Mouse (Mus musculus): ENCODE results near the gene Arhgef19. TPM values are rescaled to one million over a fixed set of nuclear protein-coding genes. Genes with fewer than 3 reads are reported as not detected.

Gene Arhgef19
- polyA plus RNA-seq, 1 experiment from 2014 or later = 2.6 TPM

DNA sequence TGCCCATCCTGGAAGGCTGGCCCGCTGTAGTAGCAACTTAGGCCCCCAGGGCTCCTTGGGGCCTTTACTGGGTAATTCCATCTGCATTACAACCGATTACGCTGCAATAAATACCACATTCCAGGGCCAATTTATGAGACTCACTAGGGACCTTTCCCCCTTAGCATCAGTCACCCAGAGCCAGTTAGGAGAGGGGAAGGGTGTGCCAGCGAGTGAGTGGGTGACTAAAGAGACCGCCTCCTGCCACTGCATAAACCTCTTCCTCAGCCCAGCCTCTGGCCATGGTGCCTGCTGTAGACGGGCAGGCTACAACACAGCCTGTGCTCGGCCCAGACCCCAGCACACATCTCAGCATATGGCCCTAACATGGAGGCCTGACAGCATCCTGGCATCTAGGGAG, 58.6 kb downstream of the Arhgef19 start:
- no peak overlapping the region for H3K4me2 ChIP-seq (ENCODE audit: low read length)
- H3K4me3 ChIP-seq (ENCODE audit: control insufficient read depth in 1 of 2, insufficient read depth in 1 of 2, low read depth in 1 of 2, low read length in 2 of 2) = no peak overlapping the region
- ATAC-seq (ENCODE audit: insufficient number of reproducible peaks, insufficient read depth, low FRiP score, low read depth) = no peak
- H3K36me3 ChIP-seq (ENCODE audit: control insufficient read depth, insufficient read depth, low read length) = no peaks in the 10 kb centered on the region
- no peak overlapping the region for H3K9ac ChIP-seq (ENCODE audit: low read length)
- no peaks in the 10 kb centered on the region for H3K9me3 ChIP-seq (ENCODE audit: control insufficient read depth, low read length)
- WGBS = 78% methylated on average over 7 of the region's 7 CpGs
- no peaks in the 10 kb centered on the region for H3K27me3 ChIP-seq (ENCODE audit: control insufficient read depth, insufficient read depth, low read length)
- peaks cover 14 to 22% of the 10 kb centered on the region in 2 experiments for H3K4me1 ChIP-seq (ENCODE audit: control insufficient read depth in 2 of 2, insufficient read depth in 2 of 2, low read length in 2 of 2)
- H3K27ac ChIP-seq (replicated peaks in 1 of 2; ENCODE audit: control insufficient read depth in 1 of 2, insufficient read depth in 1 of 2, low read depth in 2 of 2, low read length in 2 of 2) = no peak overlapping the region

DNA sequence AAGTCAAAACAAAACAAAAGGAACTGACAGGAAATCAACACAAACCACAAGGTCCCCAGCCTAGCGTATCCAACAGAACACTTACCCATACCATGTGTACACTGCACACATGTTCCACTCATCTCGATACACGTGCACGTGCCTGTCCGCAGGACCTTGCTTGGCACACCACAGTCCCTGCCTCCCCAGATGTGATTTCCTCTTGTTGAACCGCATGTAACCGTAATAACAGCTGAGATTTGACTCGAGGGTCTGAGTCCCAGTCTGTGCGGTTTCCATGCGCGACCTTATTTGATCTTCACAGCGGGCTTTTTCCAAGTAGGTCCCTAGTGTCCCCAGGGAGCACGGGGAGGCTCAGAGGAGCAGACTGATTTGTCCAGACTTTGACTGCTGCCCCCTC, 60.1 kb downstream of the Arhgef19 start:
- no peak overlapping the region for H3K4me2 ChIP-seq (ENCODE audit: low read length)
- no peak for ATAC-seq (ENCODE audit: insufficient number of reproducible peaks, insufficient read depth, low FRiP score, low read depth)
- no peak overlapping the region for H3K4me3 ChIP-seq (ENCODE audit: control insufficient read depth in 1 of 2, insufficient read depth in 1 of 2, low read depth in 1 of 2, low read length in 2 of 2)
- 70% methylated on average over 13 of the region's 13 CpGs for WGBS
- H3K4me1 ChIP-seq (ENCODE audit: control insufficient read depth in 2 of 2, insufficient read depth in 2 of 2, low read length in 2 of 2) = peaks cover 13 to 19% of the 10 kb centered on the region in 2 experiments
- H3K36me3 ChIP-seq (ENCODE audit: control insufficient read depth, insufficient read depth, low read length) = no peaks in the 10 kb centered on the region
- no peak overlapping the region for H3K9ac ChIP-seq (ENCODE audit: low read length)
- no peaks in the 10 kb centered on the region for H3K9me3 ChIP-seq (ENCODE audit: control insufficient read depth, low read length)
- H3K27me3 ChIP-seq (ENCODE audit: control insufficient read depth, insufficient read depth, low read length) = no peaks in the 10 kb centered on the region
- H3K27ac ChIP-seq (replicated peaks in 1 of 2; ENCODE audit: control insufficient read depth in 1 of 2, insufficient read depth in 1 of 2, low read depth in 2 of 2, low read length in 2 of 2) = no peak overlapping the region

DNA sequence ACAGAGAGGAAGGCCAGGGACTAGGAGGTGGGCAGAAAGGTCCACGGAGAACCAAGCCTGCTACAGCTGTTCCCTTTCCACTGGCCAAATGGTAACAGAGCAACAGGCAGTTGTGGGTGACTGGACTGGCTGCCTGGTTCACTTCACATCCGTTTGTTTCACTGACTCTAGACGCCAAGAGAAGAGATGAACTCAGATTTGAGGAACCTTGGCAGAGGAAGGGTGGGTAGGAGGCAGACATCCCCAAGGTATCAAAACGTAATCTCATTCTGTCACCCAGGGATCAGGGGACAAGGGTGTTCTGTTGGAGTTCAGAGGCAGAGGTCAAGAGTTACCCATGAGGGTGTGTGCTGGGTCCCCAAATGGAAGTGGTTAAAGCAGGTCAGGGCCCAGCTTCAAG, 60.9 kb downstream of the Arhgef19 start:
- Histone ChIP-seq H3K4me2 (ENCODE audit: low read length) (no peak overlapping the region), H3K4me1 (ENCODE audit: control insufficient read depth in 2 of 2, insufficient read depth in 2 of 2, low read length in 2 of 2) (peaks cover 12 to 19% of the 10 kb centered on the region in 2 experiments), H3K36me3 (ENCODE audit: control insufficient read depth, insufficient read depth, low read length) (no peaks in the 10 kb centered on the region), H3K9me3 (ENCODE audit: control insufficient read depth, low read length) (no peaks in the 10 kb centered on the region), H3K27me3 (ENCODE audit: control insufficient read depth, insufficient read depth, low read length) (no peaks in the 10 kb centered on the region), H3K9ac (ENCODE audit: low read length) (no peak overlapping the region), H3K27ac (replicated peaks in 1 of 2; ENCODE audit: control insufficient read depth in 1 of 2, insufficient read depth in 1 of 2, low read depth in 2 of 2, low read length in 2 of 2) (no peak overlapping the region), H3K4me3 (ENCODE audit: control insufficient read depth in 1 of 2, insufficient read depth in 1 of 2, low read depth in 1 of 2, low read length in 2 of 2) (no peak overlapping the region)
- ATAC-seq (ENCODE audit: insufficient number of reproducible peaks, insufficient read depth, low FRiP score, low read depth) = no peak
- 59% methylated on average over 4 of the region's 4 CpGs for WGBS

DNA sequence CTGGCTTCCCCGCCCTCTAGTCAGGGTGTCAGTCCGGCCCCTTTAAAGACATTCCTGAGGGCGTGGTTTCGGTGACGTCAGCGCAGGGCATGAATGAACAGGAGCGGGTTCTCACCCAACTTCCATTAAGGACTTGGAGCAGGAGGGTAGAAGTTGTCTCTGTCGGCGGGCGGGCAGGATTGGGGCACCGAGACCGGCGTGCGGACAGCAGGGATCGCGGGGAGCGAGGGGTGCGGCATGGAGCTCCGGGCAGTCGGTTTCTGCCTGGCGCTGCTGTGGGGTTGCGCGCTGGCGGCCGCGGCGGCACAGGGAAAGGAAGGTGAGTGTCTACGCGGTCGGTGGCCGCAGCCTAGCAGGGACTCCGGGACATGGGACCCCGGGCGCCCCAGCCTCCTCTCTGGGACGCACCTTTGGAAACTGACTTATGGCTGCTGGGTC, 61.8 kb downstream of the Arhgef19 start, which contains the start of gene Epha2:
TSS of gene Epha2 (plus strand) at position 125 of the 438 bp plus-strand sequence.
- Histone ChIP-seq H3K4me3 (ENCODE audit: control insufficient read depth in 1 of 2, insufficient read depth in 1 of 2, low read depth in 1 of 2, low read length in 2 of 2) (peak within 1 kb of the TSS; percentile 86 to 90), H3K36me3 (ENCODE audit: control insufficient read depth, insufficient read depth, low read length) (no peaks in the 10 kb centered on the region), H3K27ac (replicated peaks in 1 of 2; ENCODE audit: control insufficient read depth in 1 of 2, insufficient read depth in 1 of 2, low read depth in 2 of 2, low read length in 2 of 2) (peak within 1 kb of the TSS in 1 of 2 experiments; percentile 68; a peak in 2 of 4 replicates), H3K9me3 (ENCODE audit: control insufficient read depth, low read length) (no peaks in the 10 kb centered on the region), H3K4me1 (ENCODE audit: control insufficient read depth in 2 of 2, insufficient read depth in 2 of 2, low read length in 2 of 2) (peaks cover 15 to 19% of the 10 kb centered on the region in 2 experiments), H3K27me3 (ENCODE audit: control insufficient read depth, insufficient read depth, low read length) (no peaks in the 10 kb centered on the region), H3K9ac (ENCODE audit: low read length) (peak within 1 kb of the TSS; percentile 91), H3K4me2 (ENCODE audit: low read length) (peak within 1 kb of the TSS; percentile 98)
- ATAC-seq (ENCODE audit: insufficient number of reproducible peaks, insufficient read depth, low FRiP score, low read depth) = peak; percentile 64
- WGBS = 0% methylated on average over 35 of the region's 35 CpGs

DNA sequence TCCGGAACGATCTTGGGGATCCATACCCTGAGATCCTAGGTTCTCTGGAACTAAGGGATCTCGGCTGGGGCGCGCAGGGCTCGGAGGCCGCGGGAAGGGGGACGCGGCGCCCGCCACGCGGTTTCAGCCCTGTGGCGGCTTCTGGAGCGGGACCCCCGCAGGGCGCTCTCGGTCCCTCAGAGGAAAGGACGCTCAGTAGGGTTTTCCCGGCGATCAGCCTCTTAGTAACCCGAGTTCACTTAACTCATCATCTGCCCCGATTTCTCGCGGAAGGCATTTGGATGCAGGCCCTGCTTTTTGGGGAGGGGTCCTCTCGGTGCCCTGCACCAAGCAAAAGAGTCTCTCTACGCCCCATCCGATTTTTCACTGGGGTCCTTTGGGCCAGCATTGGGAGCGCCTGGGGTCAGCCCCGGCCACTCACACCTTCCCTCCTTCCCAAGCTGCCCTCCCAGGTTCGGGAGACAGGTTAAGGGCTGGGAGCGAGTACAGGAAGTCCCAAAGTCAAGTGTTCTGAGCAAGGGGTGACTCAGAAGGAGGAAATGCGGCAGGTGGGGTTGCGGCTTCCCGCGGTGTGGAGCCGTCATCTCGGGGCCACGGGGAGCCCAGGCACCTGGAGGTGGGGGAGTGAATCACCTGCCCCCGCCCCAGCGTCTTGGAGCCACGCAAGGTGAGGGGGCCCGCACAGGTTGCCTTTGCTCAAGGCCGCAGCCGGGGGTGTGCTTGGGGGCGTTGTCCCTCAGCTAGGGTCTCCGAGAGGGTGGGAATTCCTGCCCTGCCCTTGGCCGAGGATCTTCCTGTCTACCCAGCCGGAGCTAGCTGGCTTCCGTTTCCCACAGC, 62.5 kb downstream of the Arhgef19 start:
- no peaks in the 10 kb centered on the region for H3K27me3 ChIP-seq (ENCODE audit: control insufficient read depth, insufficient read depth, low read length)
- 0 out of 2 replicates have a peak, but pooled peaks have one; percentile 27 for ATAC-seq (ENCODE audit: insufficient number of reproducible peaks, insufficient read depth, low FRiP score, low read depth)

DNA sequence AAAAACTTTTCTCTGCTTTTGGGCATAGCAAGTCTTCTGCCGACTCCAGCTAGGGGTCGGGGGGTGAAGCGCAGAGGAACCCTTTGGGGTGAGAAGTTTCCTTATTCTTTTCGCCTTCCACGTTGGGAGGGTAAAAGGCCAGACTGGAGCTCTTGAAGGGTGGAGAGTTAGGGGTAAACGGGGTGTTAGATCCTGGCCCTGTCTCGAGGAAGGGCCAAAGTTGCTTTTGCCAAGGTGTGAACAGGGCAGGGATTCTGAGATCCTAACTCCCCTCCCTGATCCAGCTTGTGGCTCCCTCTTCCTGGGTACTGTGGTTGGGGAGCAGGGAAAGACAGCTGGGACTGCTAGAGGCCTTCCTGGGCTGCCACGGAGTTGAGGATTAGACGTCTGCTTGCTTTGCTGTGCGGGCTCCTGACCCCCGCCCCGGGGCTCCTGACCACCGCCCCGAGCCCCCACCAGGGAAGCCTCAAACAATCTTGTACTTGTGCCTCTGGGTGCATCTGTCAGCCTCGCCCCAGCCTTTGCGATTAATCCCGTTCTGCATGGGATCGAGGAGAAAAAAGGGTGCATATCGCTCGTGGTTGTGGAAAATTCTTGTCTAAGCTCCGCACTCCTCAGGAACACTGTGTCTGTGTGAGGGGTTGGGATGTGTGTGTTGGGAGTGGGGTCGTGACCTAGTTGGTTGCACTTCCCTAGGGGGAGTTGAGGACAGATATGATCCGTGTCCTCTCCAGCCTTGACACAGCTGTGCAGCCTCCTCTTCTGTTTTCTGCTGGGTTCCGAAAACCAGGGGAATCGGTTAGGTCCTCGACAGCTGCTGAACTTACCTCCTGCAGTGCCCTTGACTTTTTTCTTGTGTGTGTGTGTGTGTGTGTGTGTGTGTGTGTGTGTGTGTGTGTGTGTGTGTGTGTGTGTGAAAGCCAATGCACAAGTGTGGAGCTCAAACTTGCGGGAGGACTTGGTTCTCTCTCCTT, 63.4 kb downstream of the Arhgef19 start:
- Histone ChIP-seq H3K36me3 (ENCODE audit: control insufficient read depth, insufficient read depth, low read length) (0 out of 2 replicates have a peak, but pooled peaks cover 2% of the 10 kb centered on the region), H3K9ac (ENCODE audit: low read length) (peak overlapping the region; percentile 91), H3K27me3 (ENCODE audit: control insufficient read depth, insufficient read depth, low read length) (no peaks in the 10 kb centered on the region), H3K27ac (replicated peaks in 1 of 2; ENCODE audit: control insufficient read depth in 1 of 2, insufficient read depth in 1 of 2, low read depth in 2 of 2, low read length in 2 of 2) (peak overlapping the region; percentile 1 to 41; a peak in 2 of 4 replicates), H3K9me3 (ENCODE audit: control insufficient read depth, low read length) (no peaks in the 10 kb centered on the region), H3K4me1 (ENCODE audit: control insufficient read depth in 2 of 2, insufficient read depth in 2 of 2, low read length in 2 of 2) (peaks cover 23 to 28% of the 10 kb centered on the region in 2 experiments), H3K4me2 (ENCODE audit: low read length) (peak overlapping the region; percentile 98), H3K4me3 (ENCODE audit: control insufficient read depth in 1 of 2, insufficient read depth in 1 of 2, low read depth in 1 of 2, low read length in 2 of 2) (peak overlapping the region; percentile 86 to 90)
- 12% methylated on average over 27 of the region's 27 CpGs for WGBS
- ATAC-seq (ENCODE audit: insufficient number of reproducible peaks, insufficient read depth, low FRiP score, low read depth) = no peak

More for the DNA sequence above, 62.5 kb downstream of the Arhgef19 start:
- under 1% methylated on average over 50 of the region's 51 CpGs for WGBS
- peaks cover 21 to 24% of the 10 kb centered on the region in 2 experiments for H3K4me1 ChIP-seq (ENCODE audit: control insufficient read depth in 2 of 2, insufficient read depth in 2 of 2, low read length in 2 of 2)
- H3K27ac ChIP-seq (replicated peaks in 1 of 2; ENCODE audit: control insufficient read depth in 1 of 2, insufficient read depth in 1 of 2, low read depth in 2 of 2, low read length in 2 of 2) = peak overlapping the region in 1 of 2 experiments; percentile 68; a peak in 2 of 4 replicates
- H3K4me2 ChIP-seq (ENCODE audit: low read length) = peak overlapping the region; percentile 98
- no peaks in the 10 kb centered on the region for H3K36me3 ChIP-seq (ENCODE audit: control insufficient read depth, insufficient read depth, low read length)
- H3K4me3 ChIP-seq (ENCODE audit: control insufficient read depth in 1 of 2, insufficient read depth in 1 of 2, low read depth in 1 of 2, low read length in 2 of 2) = peak overlapping the region; percentile 86 to 90
- H3K9me3 ChIP-seq (ENCODE audit: control insufficient read depth, low read length) = no peaks in the 10 kb centered on the region
- peak overlapping the region; percentile 91 for H3K9ac ChIP-seq (ENCODE audit: low read length)

Measured in heart, embryonic 14.5 days (tissue).